Mouse (Mus musculus): ENCODE data around the gene Lcn4. TPM values are rescaled to one million over a fixed set of nuclear protein-coding genes. Genes with fewer than 3 reads are reported as not detected.
"Not testable (repeated sequence)": the region's sequence is repeated elsewhere in the genome, so short reads cannot be mapped to it uniquely, and the experiment has no call there.

Lcn4 gene
- not detected in 2 replicates for total RNA-seq (2014; rRNA removed)
- polyA plus RNA-seq (2015; fragmentation: Nextera tagmentation; extraction: Ambion mirVana): not detected in 2 replicates

DNA sequence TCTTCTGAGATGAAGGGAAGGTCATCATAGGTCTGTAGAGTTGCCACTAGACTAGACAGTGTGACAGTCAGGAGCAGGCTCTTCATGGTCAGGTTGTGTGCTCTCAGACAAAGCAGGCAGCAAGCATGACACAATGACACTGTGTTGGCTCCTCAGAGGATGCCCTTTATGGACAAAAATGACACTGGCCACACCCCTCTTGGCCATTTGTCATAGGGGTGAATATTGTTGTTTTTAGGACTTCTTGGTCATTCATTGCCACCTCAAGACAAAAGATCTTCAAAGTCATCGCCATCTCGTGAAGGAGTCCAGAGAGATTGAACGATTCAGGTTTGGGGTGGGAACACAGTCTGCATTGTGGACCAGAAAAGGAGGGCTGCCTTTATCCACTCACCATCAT, at the start of gene Lcn4:
Gene Lcn4, minus strand, starts transcription at position 101 of the 400 bp plus-strand sequence.
- ATAC-seq: no peak
- DNase-seq (ENCODE audit: low spot score): no peak
- Histone ChIP-seq H3K4me1 (ENCODE audit: insufficient read depth, low read length) (no peaks in the 10 kb centered on the region), H3K27ac (no peak within 1 kb of the TSS), H3K36me3 (ENCODE audit: insufficient read depth, low read length) (no peaks in the 10 kb centered on the region), H3K4me3 (ENCODE audit: low read length) (no peak within 1 kb of the TSS), H3K27me3 (ENCODE audit: insufficient read depth, low read length) (no peaks in the 10 kb centered on the region), H3K9ac (replicated peaks; ENCODE audit: low read length) (no peak within 1 kb of the TSS), H3K4me2 (ENCODE audit: low read depth, low read length) (no peak within 1 kb of the TSS), H3K9me3 (ENCODE audit: low read length) (no peaks in the 10 kb centered on the region)
- 89% methylated on average over 3 of the region's 3 CpGs for WGBS
- no peak for TF ChIP-seq CTCF (IDR thresholded peaks at IDR 0.05; ENCODE audit: low read depth)

DNA sequence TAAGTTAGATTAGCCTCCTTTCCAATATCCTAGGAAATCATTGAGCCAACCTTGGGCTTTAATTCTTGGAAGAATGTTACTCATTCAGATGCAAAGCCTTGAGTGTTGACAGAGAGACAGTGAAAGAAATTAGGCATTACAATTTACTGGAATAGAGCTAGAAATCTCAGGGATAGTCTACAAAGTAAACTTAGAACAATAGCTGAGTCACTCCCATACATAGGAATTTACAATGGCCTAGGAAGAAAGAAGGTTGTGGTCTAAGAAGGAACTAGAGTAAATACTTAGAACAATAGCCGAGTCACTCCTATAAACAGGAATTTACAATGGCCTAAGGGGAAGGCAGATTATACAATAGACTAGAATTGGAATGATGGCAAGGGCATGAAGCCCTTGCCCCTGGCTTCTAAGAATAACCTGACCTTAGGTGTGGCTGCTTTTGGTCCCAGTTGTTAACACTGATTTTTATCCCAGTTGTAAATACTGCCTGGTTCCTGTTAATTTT, 15.1 kb upstream of the Lcn4 start:
- 93% methylated on average over 1 of the region's 1 CpGs for WGBS

DNA sequence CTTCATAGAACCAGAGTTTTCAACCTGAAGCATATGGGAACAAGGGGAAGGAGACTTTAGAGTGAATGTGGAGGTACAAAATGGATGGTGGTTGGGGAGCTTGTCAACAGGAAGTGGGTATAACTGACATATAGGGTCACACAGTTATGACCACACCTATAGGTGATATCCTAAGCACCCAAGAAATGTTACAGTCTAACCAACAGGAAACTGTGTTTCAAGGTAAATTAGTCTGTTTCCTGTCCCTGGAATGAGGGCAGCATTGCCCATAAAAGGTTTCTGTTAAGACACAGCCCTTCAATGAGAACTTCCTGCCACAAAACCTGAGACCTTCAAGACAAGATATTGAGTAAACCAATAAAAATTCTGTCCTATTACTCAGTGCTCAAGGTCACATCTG, 2.3 kb downstream of the Lcn4 start:
- Histone ChIP-seq H3K4me1 (ENCODE audit: insufficient read depth, low read length) (no peaks in the 10 kb centered on the region), H3K36me3 (ENCODE audit: insufficient read depth, low read length) (no peaks in the 10 kb centered on the region), H3K27me3 (ENCODE audit: insufficient read depth, low read length) (no peaks in the 10 kb centered on the region), H3K4me2 (ENCODE audit: low read depth, low read length) (no peak overlapping the region), H3K9ac (replicated peaks; ENCODE audit: low read length) (no peak overlapping the region), H3K9me3 (ENCODE audit: low read length) (no peaks in the 10 kb centered on the region), H3K4me3 (ENCODE audit: low read length) (no peak overlapping the region), H3K27ac (no peak overlapping the region)
- no peak for TF ChIP-seq CTCF (IDR thresholded peaks at IDR 0.05; ENCODE audit: low read depth)
- DNase-seq (ENCODE audit: low spot score) (no peak), ATAC-seq (no peak)

More for the DNA sequence above, 15.1 kb upstream of the Lcn4 start:
- DNase-seq (ENCODE audit: low spot score) (no peak), ATAC-seq (no peak)
- no peak overlapping the region for H3K9ac ChIP-seq (replicated peaks; ENCODE audit: low read length)
- no peaks in the 10 kb centered on the region for H3K36me3 ChIP-seq (ENCODE audit: insufficient read depth, low read length)
- H3K4me3 ChIP-seq (ENCODE audit: low read length): no peak overlapping the region
- H3K27ac ChIP-seq: no peak overlapping the region
- TF ChIP-seq CTCF (IDR thresholded peaks at IDR 0.05; ENCODE audit: low read depth): no peak
- no peak overlapping the region for H3K4me2 ChIP-seq (ENCODE audit: low read depth, low read length)
- H3K27me3 ChIP-seq (ENCODE audit: insufficient read depth, low read length): no peaks in the 10 kb centered on the region
- no peaks in the 10 kb centered on the region for H3K4me1 ChIP-seq (ENCODE audit: insufficient read depth, low read length)
- H3K9me3 ChIP-seq (ENCODE audit: low read length): no peaks in the 10 kb centered on the region

DNA sequence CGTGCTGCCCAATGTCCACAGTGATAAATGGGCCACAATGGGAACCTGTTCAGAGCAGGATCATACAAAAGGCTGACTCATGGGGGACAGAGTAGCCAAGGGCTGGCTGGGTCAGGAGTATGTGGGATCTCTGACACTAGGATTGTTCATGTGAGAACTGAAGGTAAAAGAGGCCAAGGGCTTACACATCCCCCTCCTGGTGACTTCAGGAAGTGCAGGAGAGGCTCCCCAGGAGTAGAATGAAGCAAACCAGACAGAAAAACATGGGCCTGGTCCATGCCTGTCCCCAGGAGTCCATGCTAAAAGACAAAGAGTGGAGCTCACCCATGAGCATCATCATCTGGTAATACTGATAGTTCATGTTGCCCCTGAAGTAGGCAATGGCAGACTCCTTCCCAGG, 7.5 kb downstream of the Lcn4 start:
- not testable (repeated sequence) for H3K36me3 ChIP-seq (ENCODE audit: insufficient read depth, low read length); H3K9me3 ChIP-seq (ENCODE audit: low read length); H3K4me1 ChIP-seq (ENCODE audit: insufficient read depth, low read length); H3K4me3 ChIP-seq (ENCODE audit: low read length); H3K4me2 ChIP-seq (ENCODE audit: low read depth, low read length); H3K9ac ChIP-seq (replicated peaks; ENCODE audit: low read length); H3K27ac ChIP-seq; ATAC-seq; H3K27me3 ChIP-seq (ENCODE audit: insufficient read depth, low read length)
- WGBS: 82% methylated on average over 1 of the region's 1 CpGs
- peak; percentile 61 for DNase-seq (ENCODE audit: low spot score)
- peak; percentile 69 for TF ChIP-seq CTCF (IDR thresholded peaks at IDR 0.05; ENCODE audit: low read depth)

DNA sequence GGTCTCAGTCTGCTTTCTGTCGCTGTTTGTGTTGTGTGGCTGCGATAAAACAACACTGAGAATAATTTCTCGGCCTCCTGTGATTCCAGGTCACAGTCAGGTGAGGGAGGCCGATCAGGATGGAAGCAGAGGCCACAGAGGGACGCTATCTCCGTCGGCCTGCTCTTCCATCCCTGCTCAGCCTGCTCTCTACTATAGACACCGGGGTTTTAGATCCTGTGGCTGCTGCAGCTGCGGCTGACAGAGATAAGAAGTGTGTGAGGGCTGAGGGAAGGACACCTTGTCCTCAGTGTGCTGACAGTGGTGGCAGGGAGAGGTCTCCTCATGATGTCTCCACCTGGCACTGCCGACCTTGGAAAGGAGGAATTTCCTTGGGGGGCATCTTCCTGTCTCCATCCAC, 8.0 kb downstream of the Lcn4 start:
- Histone ChIP-seq H3K27me3 (ENCODE audit: insufficient read depth, low read length) (no peaks in the 10 kb centered on the region), H3K27ac (no peak overlapping the region), H3K9ac (replicated peaks; ENCODE audit: low read length) (no peak overlapping the region), H3K4me3 (ENCODE audit: low read length) (no peak overlapping the region), H3K36me3 (ENCODE audit: insufficient read depth, low read length) (no peaks in the 10 kb centered on the region), H3K4me1 (ENCODE audit: insufficient read depth, low read length) (no peaks in the 10 kb centered on the region), H3K4me2 (ENCODE audit: low read depth, low read length) (no peak overlapping the region), H3K9me3 (ENCODE audit: low read length) (no peaks in the 10 kb centered on the region)
- DNase-seq (ENCODE audit: low spot score): no peak
- 73% methylated on average over 10 of the region's 10 CpGs for WGBS
- no peak for ATAC-seq
- no peak for TF ChIP-seq CTCF (IDR thresholded peaks at IDR 0.05; ENCODE audit: low read depth)

DNA sequence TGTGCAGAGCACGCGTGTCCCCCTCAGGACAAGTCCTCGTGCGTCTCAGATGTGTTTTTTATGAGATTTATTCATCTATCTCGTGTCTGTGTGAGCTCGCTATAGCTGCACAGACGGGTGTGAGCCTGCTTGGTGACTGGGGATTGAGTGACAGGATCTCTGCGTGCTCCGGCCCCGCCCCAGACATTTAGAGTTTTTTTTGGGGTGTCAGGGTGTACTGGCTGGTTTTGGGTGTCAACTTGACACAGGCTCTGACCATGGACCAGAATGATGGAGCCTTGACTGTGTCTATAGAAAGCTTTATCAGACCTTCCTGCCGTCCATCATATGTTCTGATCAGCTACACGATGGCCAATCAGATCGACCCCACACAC, 8.6 kb downstream of the Lcn4 start:
- WGBS: 73% methylated on average over 13 of the region's 13 CpGs
- no peak overlapping the region for H3K4me2 ChIP-seq (ENCODE audit: low read depth, low read length)
- no peaks in the 10 kb centered on the region for H3K27me3 ChIP-seq (ENCODE audit: insufficient read depth, low read length)
- no peak overlapping the region for H3K9ac ChIP-seq (replicated peaks; ENCODE audit: low read length)
- H3K4me3 ChIP-seq (ENCODE audit: low read length): no peak overlapping the region
- H3K27ac ChIP-seq: no peak overlapping the region
- no peaks in the 10 kb centered on the region for H3K4me1 ChIP-seq (ENCODE audit: insufficient read depth, low read length)
- no peaks in the 10 kb centered on the region for H3K9me3 ChIP-seq (ENCODE audit: low read length)
- ATAC-seq: no peak; the same call in 1 of the 2 replicates
- TF ChIP-seq CTCF (IDR thresholded peaks at IDR 0.05; ENCODE audit: low read depth): no peak
- DNase-seq (ENCODE audit: low spot score): no peak
- H3K36me3 ChIP-seq (ENCODE audit: insufficient read depth, low read length): no peaks in the 10 kb centered on the region

DNA sequence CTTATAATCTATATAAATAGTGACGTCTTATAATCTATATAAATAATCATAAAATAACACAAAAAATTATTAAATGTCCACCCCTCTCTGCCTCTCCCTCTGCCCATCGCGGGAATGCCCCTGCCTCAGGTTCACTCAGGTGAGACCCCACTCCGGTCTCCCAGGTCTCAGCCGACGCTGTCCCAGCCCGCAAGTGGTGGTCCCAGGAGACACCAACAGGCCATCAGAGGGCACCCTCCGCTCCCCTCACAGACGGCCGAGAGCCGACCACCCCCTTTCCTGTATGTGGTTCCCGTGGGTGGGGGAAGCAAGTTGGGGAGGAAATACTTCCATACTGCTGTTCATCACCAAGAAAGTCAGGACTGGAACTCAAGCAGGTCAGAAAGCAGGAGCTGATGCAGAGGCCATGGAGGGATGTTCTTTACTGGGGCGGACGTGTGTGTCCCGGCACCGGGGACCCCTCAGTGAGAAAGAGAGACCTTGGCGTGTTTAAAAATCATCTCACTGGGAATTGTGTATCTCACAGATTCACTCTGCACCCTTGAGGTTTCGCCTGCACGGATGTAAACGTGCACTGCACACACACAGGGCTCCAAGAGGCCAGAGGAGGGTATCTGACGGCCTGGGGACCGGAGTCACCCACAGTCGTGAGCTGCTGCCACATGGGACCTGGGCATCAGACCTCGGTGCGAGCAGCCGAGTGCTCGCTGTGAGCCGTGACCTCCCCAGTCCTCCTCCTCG, 9.1 kb downstream of the Lcn4 start:
- 0 out of 2 replicates have a peak, but pooled peaks have one; percentile 43 for ATAC-seq
- WGBS: 45% methylated on average over 29 of the region's 29 CpGs
- Histone ChIP-seq H3K4me3 (ENCODE audit: low read length) (peak overlapping the region; percentile 35), H3K9ac (replicated peaks; ENCODE audit: low read length) (peak overlapping the region; percentile 30), H3K4me1 (ENCODE audit: insufficient read depth, low read length) (no peaks in the 10 kb centered on the region), H3K27ac (no peak overlapping the region), H3K27me3 (ENCODE audit: insufficient read depth, low read length) (no peaks in the 10 kb centered on the region), H3K4me2 (ENCODE audit: low read depth, low read length) (peak overlapping the region; percentile 76), H3K9me3 (ENCODE audit: low read length) (no peaks in the 10 kb centered on the region), H3K36me3 (ENCODE audit: insufficient read depth, low read length) (no peaks in the 10 kb centered on the region)
- DNase-seq (ENCODE audit: low spot score): no peak
- TF ChIP-seq CTCF (IDR thresholded peaks at IDR 0.05; ENCODE audit: low read depth): no peak

Data from hindbrain, postnatal 0 days (tissue).